Mouse (Mus musculus) kidney, embryonic 14.5 days (tissue): ENCODE data around the gene 2310033P09Rik. TPM values are rescaled to one million over a fixed set of nuclear protein-coding genes. Genes with fewer than 3 reads are reported as not detected.
"Not testable (repeated sequence)": the region's sequence is repeated elsewhere in the genome, so short reads cannot be mapped to it uniquely, and the experiment has no call there.

Source experiments
- ATAC-seq: fragments of 200-750 bp; cut with Nextera tagmentation; 2 replicates; pipeline ENCODE4 v1.8.0; 2017; ENCODE audit warnings: moderate number of reproducible peaks, mild to moderate bottlenecking, moderate TSS enrichment, moderate library complexity; ENCODE audit not compliant: low FRiP score, low TSS enrichment
- H3K27ac ChIP-seq: fragments of 300-500 bp; sonication (generic); 2 replicates; pipeline ENCODE4 v1.5.1; 2014; ENCODE audit warnings: low read depth, mild to moderate bottlenecking, low read length, moderate library complexity, mixed read lengths
- H3K27me3 ChIP-seq: fragments of 300-500 bp; sonication (generic); 2 replicates; pipeline ENCODE4 v1.6.1; 2014; ENCODE audit warnings: mild to moderate bottlenecking, low read length; ENCODE audit not compliant: control insufficient read depth, insufficient read depth
- H3K36me3 ChIP-seq: fragments of 300-500 bp; sonication (generic); 2 replicates; pipeline ENCODE4 v1.6.1; 2014; ENCODE audit warnings: low read length, mixed read lengths; ENCODE audit not compliant: control insufficient read depth, insufficient read depth
- H3K4me1 ChIP-seq: fragments of 300-500 bp; sonication (generic); 2 replicates; pipeline ENCODE4 v1.6.1; 2014; ENCODE audit warnings: low read length, mixed read lengths; ENCODE audit not compliant: control insufficient read depth, insufficient read depth
- H3K4me2 ChIP-seq: fragments of 300-500 bp; sonication (generic); replicated peaks from 2 replicates; pipeline ENCODE4 v1.6.1; 2014; ENCODE audit warnings: low read depth, mild to moderate bottlenecking, low read length
- H3K4me3 ChIP-seq: fragments of 300-500 bp; sonication (generic); 2 replicates; pipeline ENCODE4 v1.5.1; 2014; ENCODE audit warnings: mild to moderate bottlenecking, low read length
- H3K9ac ChIP-seq: fragments of 300-500 bp; sonication (generic); 2 replicates; pipeline ENCODE4 v1.6.1; 2014; ENCODE audit warnings: low read depth, mild to moderate bottlenecking, low read length, moderate library complexity
- H3K9me3 ChIP-seq: fragments of 300-500 bp; sonication (generic); 2 replicates; pipeline ENCODE4 v1.6.1; 2016; ENCODE audit warnings: low read length; ENCODE audit not compliant: control insufficient read depth
- WGBS: fragments of 180-500 bp; shearing (Covaris S2); extraction: QIAGEN DNeasy Blood & Tissue Kit; methylation state at CpG from one replicate; pipeline ENCODE4 v1.1.7; 2014; 5-methylcytosine and 5-hydroxymethylcytosine counted together
- polyA plus RNA-seq: library from polyadenylated mRNA; unstranded; fragments of >200 nt; fragmentation: Nextera tagmentation; extraction: Ambion mirVana; gene quantifications from 2 replicates; pipeline ENCODE4 v1.2.1, GENCODE M21; 2014

Gene 2310033P09Rik
- polyA plus RNA-seq, 1 experiment from 2014 or later, result 36.9 TPM

DNA sequence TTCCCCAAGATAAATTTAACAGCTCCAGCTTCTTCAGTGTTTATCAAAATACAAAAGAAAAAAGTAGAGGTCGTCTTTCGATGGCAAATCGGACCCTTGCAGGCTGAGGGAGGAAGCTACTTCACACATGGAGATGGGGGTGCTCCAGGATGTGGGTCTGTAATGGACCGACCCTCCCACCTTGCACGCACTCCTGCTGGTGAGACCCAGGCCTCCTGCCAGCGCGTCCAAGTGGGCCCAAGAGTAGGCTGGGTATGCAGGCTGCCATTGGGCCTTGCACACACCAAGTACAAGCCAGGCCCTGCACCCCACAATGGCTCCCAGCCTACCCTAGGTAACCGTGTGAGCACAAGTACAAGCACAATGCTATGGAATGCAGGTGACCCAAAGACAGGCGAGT lies 3.4 kb downstream of the 2310033P09Rik start:
- peaks cover 42% of the 10 kb centered on the region for H3K36me3 ChIP-seq
- not testable (repeated sequence) for H3K9ac ChIP-seq, H3K4me1 ChIP-seq, H3K27ac ChIP-seq, H3K27me3 ChIP-seq, ATAC-seq, H3K4me3 ChIP-seq, H3K4me2 ChIP-seq, H3K9me3 ChIP-seq
- WGBS, result 89% methylated on average over 9 of the region's 9 CpGs

DNA sequence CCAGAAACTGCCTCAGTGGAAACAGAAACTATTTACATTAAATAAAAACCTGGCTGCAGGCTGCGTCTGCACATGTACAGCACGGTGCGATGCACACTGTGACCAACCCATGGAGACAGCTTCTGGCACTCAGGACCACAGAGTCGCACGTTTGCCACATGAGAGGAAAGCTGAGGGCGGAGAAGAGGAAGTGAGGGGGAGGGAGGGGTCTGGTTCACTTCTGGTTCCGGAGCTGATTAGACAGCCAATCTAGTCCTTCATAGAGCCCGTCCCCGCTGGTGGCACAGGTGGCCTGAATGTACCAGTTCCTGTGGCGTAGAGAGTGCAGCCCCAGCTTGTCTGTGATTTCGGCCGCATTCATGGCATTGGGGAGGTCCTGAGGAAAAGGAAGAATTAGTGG lies 4.2 kb downstream of the 2310033P09Rik start:
- not testable (repeated sequence) for H3K27ac ChIP-seq, H3K4me3 ChIP-seq, H3K27me3 ChIP-seq, H3K4me2 ChIP-seq, H3K9me3 ChIP-seq, H3K9ac ChIP-seq, ATAC-seq
- peaks cover 40% of the 10 kb centered on the region for H3K36me3 ChIP-seq
- 83% methylated on average over 12 of the region's 12 CpGs for WGBS
- peaks cover 14% of the 10 kb centered on the region for H3K4me1 ChIP-seq

DNA sequence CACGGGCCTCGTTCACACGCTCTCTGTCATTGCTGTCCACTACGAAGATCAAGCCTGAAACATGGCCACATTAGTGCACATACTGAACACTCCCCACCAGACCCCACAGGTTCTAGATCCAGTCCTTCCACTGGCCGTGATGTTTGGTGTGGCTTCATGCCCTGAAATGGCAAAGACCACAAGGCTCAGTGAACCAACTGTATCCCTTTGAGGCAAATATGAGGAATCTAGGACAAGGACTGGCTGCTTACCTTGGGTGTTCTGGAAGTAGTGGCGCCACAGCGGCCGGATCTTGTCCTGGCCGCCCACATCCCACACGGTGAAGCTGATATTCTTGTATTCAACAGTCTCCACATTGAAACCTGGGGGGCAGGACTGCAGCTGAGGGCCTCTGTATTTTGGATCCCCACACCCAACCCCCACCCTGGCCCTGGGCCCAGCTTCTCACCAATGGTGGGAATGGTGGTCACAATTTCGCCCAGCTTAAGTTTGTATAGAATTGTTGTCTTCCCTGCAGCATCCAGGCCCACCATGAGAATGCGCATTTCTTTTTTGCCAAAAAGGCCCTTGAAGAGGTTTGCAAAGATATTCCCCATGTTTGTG lies 4.9 kb downstream of the 2310033P09Rik start:
- Histone ChIP-seq H3K9me3 (no peaks in the 10 kb centered on the region), H3K4me2 (no peak overlapping the region), H3K4me3 (no peak overlapping the region), H3K27me3 (no peaks in the 10 kb centered on the region), H3K27ac (no peak overlapping the region), H3K4me1 (peaks cover 20% of the 10 kb centered on the region), H3K9ac (no peak overlapping the region), H3K36me3 (peaks cover 40% of the 10 kb centered on the region)
- 92% methylated on average over 12 of the region's 12 CpGs for WGBS
- ATAC-seq, result no peak

DNA sequence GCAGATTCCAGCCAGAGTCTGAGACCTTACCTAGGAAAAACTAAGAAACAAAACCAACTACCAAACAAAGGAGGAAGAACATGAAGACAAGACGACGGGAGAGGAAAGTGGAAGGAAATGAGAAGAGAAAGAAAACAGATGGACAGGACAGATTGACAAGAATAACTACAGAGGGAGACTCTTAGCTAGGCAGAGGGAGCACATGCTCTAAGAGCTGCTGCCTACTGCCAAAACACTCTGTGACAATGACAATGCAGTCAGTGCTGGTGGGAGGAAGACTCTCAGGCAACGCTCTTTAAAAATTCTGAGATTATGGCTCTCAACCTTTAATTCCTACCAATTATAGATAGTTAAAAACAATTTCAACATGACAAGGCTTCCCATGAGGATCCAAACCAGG lies 8.8 kb downstream of the 2310033P09Rik start:
- Histone ChIP-seq H3K9me3 (no peaks in the 10 kb centered on the region), H3K9ac (no peak overlapping the region), H3K27ac (no peak overlapping the region), H3K4me1 (peaks cover 16% of the 10 kb centered on the region; the same call in 1 of the 2 replicates), H3K4me3 (no peak overlapping the region), H3K4me2 (no peak overlapping the region), H3K36me3 (peaks cover 31% of the 10 kb centered on the region), H3K27me3 (no peaks in the 10 kb centered on the region)
- no peak for ATAC-seq
- WGBS, result 90% methylated on average over 3 of the region's 3 CpGs

DNA sequence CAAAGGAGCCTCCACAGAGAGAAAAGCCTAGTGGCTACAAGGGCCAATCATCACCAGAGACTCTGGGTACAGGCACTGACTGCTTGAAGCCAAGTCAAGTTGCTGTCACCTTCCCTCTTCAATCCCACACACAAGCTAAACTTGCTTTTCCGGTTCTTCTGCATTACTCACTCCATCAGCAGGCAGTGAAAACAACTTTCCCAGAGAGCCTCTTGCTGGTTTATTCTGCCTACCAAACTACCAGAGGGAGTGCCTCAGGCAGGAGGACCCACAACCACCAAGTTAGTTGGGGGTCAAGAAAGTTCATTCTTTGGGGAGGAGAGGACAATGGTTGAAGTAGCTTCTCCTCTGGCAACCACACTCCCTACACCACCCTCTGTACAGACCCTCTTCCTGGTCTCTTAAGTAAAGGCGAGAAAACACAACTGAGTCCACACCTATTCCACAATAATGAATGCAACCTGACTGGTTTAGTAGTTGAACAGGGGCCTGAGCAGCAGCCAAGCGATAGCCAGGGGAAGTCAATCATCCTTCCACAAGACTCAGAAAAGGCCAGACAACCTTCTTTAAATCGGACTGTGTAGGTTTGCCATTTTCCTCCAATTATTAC lies 10.4 kb downstream of the 2310033P09Rik start:
- no peak overlapping the region for H3K4me2 ChIP-seq
- 76% methylated on average over 4 of the region's 4 CpGs for WGBS
- no peaks in the 10 kb centered on the region for H3K27me3 ChIP-seq
- no peak overlapping the region for H3K9ac ChIP-seq
- H3K4me3 ChIP-seq, result no peak overlapping the region
- ATAC-seq, result 0 out of 2 replicates have a peak, but pooled peaks have one; percentile 49
- no peaks in the 10 kb centered on the region for H3K9me3 ChIP-seq
- peaks cover 26% of the 10 kb centered on the region for H3K36me3 ChIP-seq
- peaks cover 22% of the 10 kb centered on the region; the same call in 1 of the 2 replicates for H3K4me1 ChIP-seq
- peak overlapping the region; percentile 17; the same call in 1 of the 2 replicates for H3K27ac ChIP-seq

DNA sequence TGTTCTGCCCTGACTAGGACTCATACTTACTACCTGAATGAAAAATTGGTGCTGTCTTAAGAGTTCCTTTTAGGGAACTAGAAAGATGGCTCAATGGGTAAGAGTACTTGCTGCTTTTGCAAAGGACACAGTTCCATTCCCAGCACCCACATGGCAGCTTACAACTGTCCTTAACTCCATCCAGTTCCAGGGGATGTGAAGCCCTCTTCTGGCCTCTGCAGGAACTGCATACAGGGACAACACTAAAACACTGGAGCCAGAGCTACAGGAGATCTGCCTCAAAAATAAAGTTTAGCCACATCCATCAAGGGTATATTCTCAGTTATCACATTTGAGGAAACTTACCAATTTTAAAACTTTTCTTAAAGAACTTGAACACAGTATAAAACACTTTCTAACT lies 10.9 kb downstream of the 2310033P09Rik start:
- H3K27ac ChIP-seq, result peak overlapping the region; percentile 14; the same call in 1 of the 2 replicates
- H3K4me1 ChIP-seq, result peaks cover 26% of the 10 kb centered on the region; the same call in 1 of the 2 replicates
- H3K9ac ChIP-seq, result no peak overlapping the region
- ATAC-seq, result no peak
- H3K36me3 ChIP-seq, result peaks cover 30% of the 10 kb centered on the region
- H3K4me3 ChIP-seq, result no peak overlapping the region
- H3K27me3 ChIP-seq, result no peaks in the 10 kb centered on the region
- no peak overlapping the region for H3K4me2 ChIP-seq
- H3K9me3 ChIP-seq, result no peaks in the 10 kb centered on the region

DNA sequence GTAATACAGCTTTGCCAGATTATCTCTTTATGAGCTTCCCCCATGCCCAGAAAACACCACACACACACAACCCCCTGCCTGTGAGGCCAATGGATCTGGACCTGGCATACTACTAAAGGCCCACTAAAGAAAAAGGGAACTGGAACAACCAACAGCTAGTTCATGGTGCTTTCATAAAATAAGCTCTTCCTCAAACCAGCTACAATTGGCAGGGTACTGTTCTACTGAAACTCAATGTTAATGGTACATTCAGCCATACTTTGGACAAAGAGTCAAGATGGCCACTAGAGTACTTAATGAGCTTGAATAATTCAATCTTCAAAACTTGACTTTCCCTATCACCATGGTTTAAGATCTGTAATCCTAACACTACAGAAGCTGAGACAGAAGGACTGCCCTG lies 13.5 kb downstream of the 2310033P09Rik start:
- Histone ChIP-seq H3K36me3 (peaks cover 22% of the 10 kb centered on the region), H3K4me2 (no peak overlapping the region), H3K27me3 (no peaks in the 10 kb centered on the region), H3K4me1 (peaks cover 43% of the 10 kb centered on the region), H3K4me3 (no peak overlapping the region), H3K27ac (no peak overlapping the region), H3K9me3 (no peaks in the 10 kb centered on the region), H3K9ac (no peak overlapping the region)
- ATAC-seq, result no peak

DNA sequence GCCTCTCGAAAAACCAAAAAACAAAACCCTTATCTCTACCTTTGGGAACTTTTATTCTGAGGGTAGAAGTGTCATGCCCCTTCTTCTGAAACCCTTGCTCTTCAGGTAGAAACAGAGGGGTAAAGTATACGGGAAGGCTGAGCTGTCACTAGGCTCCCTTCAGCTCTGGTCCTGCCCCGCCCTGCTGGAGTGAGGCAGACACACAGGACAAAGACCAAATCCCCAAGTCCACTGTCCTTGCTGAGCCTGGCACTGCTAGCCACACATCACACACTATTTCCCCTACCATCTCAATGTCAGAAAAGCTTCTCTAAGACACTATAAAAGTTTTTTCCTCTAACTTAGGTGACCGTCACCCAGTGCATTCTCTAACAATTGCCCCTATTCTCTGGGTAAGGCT lies 14.2 kb downstream of the 2310033P09Rik start:
- Histone ChIP-seq H3K27me3 (no peaks in the 10 kb centered on the region), H3K9ac (no peak overlapping the region), H3K4me3 (no peak overlapping the region), H3K4me1 (peaks cover 38% of the 10 kb centered on the region), H3K36me3 (peaks cover 20% of the 10 kb centered on the region), H3K9me3 (no peaks in the 10 kb centered on the region), H3K27ac (no peak overlapping the region), H3K4me2 (no peak overlapping the region)
- WGBS, result 81% methylated on average over 4 of the region's 4 CpGs
- no peak for ATAC-seq

DNA sequence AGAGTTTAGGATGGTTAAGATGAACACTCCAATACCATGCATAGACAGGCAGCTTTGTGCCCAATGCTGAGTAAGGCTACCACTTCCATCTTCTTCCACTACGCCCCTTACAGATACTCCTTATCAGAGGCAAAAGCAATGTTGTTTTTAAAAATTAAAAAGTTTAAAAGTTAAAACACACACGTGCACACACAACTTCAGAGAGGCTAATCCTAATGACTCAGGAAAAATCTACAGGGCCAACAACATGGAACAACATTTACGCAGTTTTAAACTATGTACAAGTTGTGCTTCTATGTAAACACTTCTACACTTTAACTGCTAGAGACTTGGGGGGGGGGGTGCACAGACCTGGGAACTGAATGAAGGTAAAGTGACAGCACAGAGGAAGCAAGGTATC lies 15.9 kb downstream of the 2310033P09Rik start:
- Histone ChIP-seq H3K4me3 (no peak overlapping the region), H3K4me1 (peaks cover 30% of the 10 kb centered on the region), H3K27ac (no peak overlapping the region), H3K9me3 (no peaks in the 10 kb centered on the region), H3K9ac (no peak overlapping the region), H3K36me3 (peaks cover 16% of the 10 kb centered on the region), H3K27me3 (no peaks in the 10 kb centered on the region), H3K4me2 (no peak overlapping the region)
- ATAC-seq, result no peak
- 97% methylated on average over 3 of the region's 3 CpGs for WGBS
